Comparison of ENCODE assay signal across 8 mouse cellular contexts in genomic region chr1:125676790-125677273, GRCm38 (mm10). TPM values are rescaled to one million over a fixed set of nuclear protein-coding genes. Genes with fewer than 3 reads are reported as not detected.
DNase-seq lines count a peak whose midpoint lies in the region; ATAC-seq and TF ChIP-seq lines count a peak whose summit lies in the region.
"Had no signal": no experiment of that assay in that cellular context is flagged by ENCODE, and none has a peak within 500 bp of the region (broad histone marks: within the 10 kb centered on the region; RNA-seq: fewer than 3 reads in every experiment).

TSS of gene Gpr39 (plus strand) at chr1:125676995.

- ATAC-seq in heart, embryonic 14.5 days (ENCODE audit: insufficient number of reproducible peaks, insufficient read depth, low FRiP score, low read depth): no peak
- ATAC-seq in limb, embryonic 11.5 days (ENCODE audit: insufficient number of reproducible peaks, low FRiP score, low TSS enrichment, low read depth): peak; percentile 47; the same call in 1 of the 2 replicates

- TF ChIP-seq CTCF in cerebellum, adult 2 months (IDR thresholded peaks at IDR 0.05; ENCODE audit: borderline replicate concordance, insufficient read depth, low read depth, low read length): no peak

- no peaks in the 10 kb centered on the region for H3K9me3 ChIP-seq in heart, embryonic 14.5 days (ENCODE audit: control insufficient read depth, low read length)
- no peaks in the 10 kb centered on the region for H3K9me3 ChIP-seq in limb, embryonic 11.5 days (ENCODE audit: control insufficient read depth, low read length)

- no peaks in the 10 kb centered on the region for H3K36me3 ChIP-seq in heart, embryonic 14.5 days (ENCODE audit: control insufficient read depth, insufficient read depth, low read length)
- no peaks in the 10 kb centered on the region for H3K36me3 ChIP-seq in limb, embryonic 11.5 days (ENCODE audit: control insufficient read depth, insufficient read depth, low read length)

- no peak within 1 kb of the TSS for H3K9ac ChIP-seq in heart, embryonic 14.5 days (ENCODE audit: low read length)
- H3K9ac ChIP-seq in limb, embryonic 11.5 days (ENCODE audit: low read length): no peak within 1 kb of the TSS

- H3K4me2 ChIP-seq in heart, embryonic 14.5 days (ENCODE audit: low read length): peak within 1 kb of the TSS; percentile 49
- no peak within 1 kb of the TSS for H3K4me2 ChIP-seq in limb, embryonic 11.5 days (ENCODE audit: low read depth, severe bottlenecking)

- peaks cover 12 to 18% of the 10 kb centered on the region in 2 experiments; a peak in 3 of 4 replicates for H3K4me1 ChIP-seq in heart, embryonic 14.5 days (ENCODE audit: control insufficient read depth in 2 of 2, insufficient read depth in 2 of 2, low read length in 2 of 2)
- H3K4me1 ChIP-seq in limb, embryonic 11.5 days (ENCODE audit: control insufficient read depth, insufficient read depth, low read length): no peaks in the 10 kb centered on the region
- H3K4me1 ChIP-seq in cerebellum, adult 2 months (ENCODE audit: control insufficient read depth, insufficient read depth, low read length): no peaks in the 10 kb centered on the region

- peak; percentile 24 for DNase-seq in embryo, embryonic 11 days
- no peak for DNase-seq in limb, embryonic 11.5 days (ENCODE audit: low spot score)
- peak; percentile 75 for DNase-seq in ovary, adult 18-20 months (ENCODE audit: low spot score)
- DNase-seq in layer of hippocampus, postnatal 36 days: no peak
- no peak for DNase-seq in cerebellum, adult 8-10 months
- DNase-seq in cerebellum, adult 2 months: no peak

- TF ChIP-seq POLR2A in cerebellum, adult 2 months (IDR thresholded peaks at IDR 0.05; ENCODE audit: borderline replicate concordance, insufficient read depth, low read length): no peak

- H3K4me3 ChIP-seq in heart, embryonic 14.5 days (ENCODE audit: control insufficient read depth in 1 of 2, insufficient read depth in 1 of 2, low read depth in 1 of 2, low read length in 2 of 2): peak within 1 kb of the TSS in 1 of 2 experiments; percentile 16; a peak in 3 of 4 replicates
- no peak within 1 kb of the TSS for H3K4me3 ChIP-seq in limb, embryonic 11.5 days (ENCODE audit: low read depth, low read length)
- no peak within 1 kb of the TSS for H3K4me3 ChIP-seq in cerebellum, adult 2 months (replicated peaks; ENCODE audit: insufficient read depth, low read depth, low read length)

- H3K27ac ChIP-seq in heart, embryonic 14.5 days (replicated peaks in 1 of 2; ENCODE audit: control insufficient read depth in 1 of 2, insufficient read depth in 1 of 2, low read depth in 2 of 2, low read length in 2 of 2): 0 out of 4 replicates have a peak within 1 kb of the TSS, but pooled peaks of 1 of the 2 experiments have one; percentile 1
- no peak within 1 kb of the TSS for H3K27ac ChIP-seq in limb, embryonic 11.5 days (replicated peaks; ENCODE audit: low read depth, low read length)
- no peak within 1 kb of the TSS for H3K27ac ChIP-seq in cerebellum, adult 2 months (ENCODE audit: insufficient read depth, low read length)

- WGBS in heart, embryonic 14.5 days: 34% methylated on average over 15 of the region's 15 CpGs
- WGBS in limb, embryonic 11.5 days: 53% methylated on average over 15 of the region's 15 CpGs
- WGBS in cerebellum, adult 2 months: 58% methylated on average over 15 of the region's 15 CpGs

- H3K27me3 ChIP-seq in heart, embryonic 14.5 days (ENCODE audit: control insufficient read depth, insufficient read depth, low read length): no peaks in the 10 kb centered on the region
- H3K27me3 ChIP-seq in limb, embryonic 11.5 days (ENCODE audit: control insufficient read depth, insufficient read depth, low read length): no peaks in the 10 kb centered on the region
- no peaks in the 10 kb centered on the region; the same call in 1 of the 2 replicates for H3K27me3 ChIP-seq in cerebellum, adult 2 months (ENCODE audit: control insufficient read depth, insufficient read depth, low read length)

RNA-seq across cellular contexts. Expression of gene Gpr39, which starts in this region (rescaled TPM):
- polyA plus RNA-seq in heart, embryonic 14.5 days (2014; fragmentation: Nextera tagmentation; extraction: Ambion mirVana): 1.2 and 1.6 TPM in 2 replicates
- polyA plus RNA-seq in limb, embryonic 11.5 days (2014; fragmentation: Nextera tagmentation; extraction: Ambion mirVana): 0.17 TPM in 1 of 2 replicates, not detected in the other
- under 1 TPM; 0.17 to 0.25 TPM for total RNA-seq in layer of hippocampus, postnatal 36 days (2021)
- 0.03 and 0.11 TPM in 2 replicates for polyA plus RNA-seq in cerebellum, adult 2 months (2012; rRNA removed)
- polyA plus RNA-seq: embryonic facial prominence, embryonic 11.5 days had no signal

Comparison
In these comparisons a context has a peak if more than half of its experiments do, and no peak if none do; other contexts are left out.
1. Peak in ATAC-seq in limb, embryonic 11.5 days; RNA of the gene not detected or under 1 TPM.
2. DNase-seq: peak in embryo, embryonic 11 days (single experiment) and ovary, adult 18-20 months (single experiment); none in limb, embryonic 11.5 days (single experiment), layer of hippocampus, postnatal 36 days (0 of 2), cerebellum, adult 8-10 months (single experiment) and cerebellum, adult 2 months (0 of 2).